Mouse (Mus musculus) T-helper 17 cell (primary cell): Measurements from ENCODE around the gene Sgk1.

Source experiments
- in situ Hi-C, 2 experiments: fragments of 300-600 bp; cut with MboI, MseI; formaldehyde crosslinking; loops; 1 replicate in 1 of 2; 2 replicates in 1 of 2; pipeline ENCODE4 v1.15.1; 2025; ENCODE audit warnings: high pct_unique_total_duplicates in 2 of 2

The Sgk1 gene

GRCm38 (mm10) chr10:21866504-21866903 is 15.5 kb upstream of the Sgk1 start:
- in situ Hi-C loops = no loop called here

- in situ Hi-C loops = no loop called here
Observed at GRCm38 (mm10) chr10:21868221-21868620, 13.8 kb upstream of the Sgk1 start.

- in situ Hi-C loops = no loop called here
Observed at GRCm38 (mm10) chr10:21868623-21869022, 13.4 kb upstream of the Sgk1 start.

- in situ Hi-C loops = no loop called here
Observed at GRCm38 (mm10) chr10:21881837-21882183, 174 bp upstream of the Sgk1 start.

- in situ Hi-C loops = no loop called here
Observed at GRCm38 (mm10) chr10:21883587-21883986, 1.6 kb downstream of the Sgk1 start.

- in situ Hi-C loops = no loop called here
Observed at GRCm38 (mm10) chr10:21884534-21884933, 2.5 kb downstream of the Sgk1 start.

- in situ Hi-C loops = no loop called here
Observed at GRCm38 (mm10) chr10:21889141-21889765, 7.3 kb downstream of the Sgk1 start.

GRCm38 (mm10) chr10:21890293-21890692 is 8.3 kb downstream of the Sgk1 start:
- in situ Hi-C loops = no loop called here

GRCm38 (mm10) chr10:21891442-21891841 is 9.5 kb downstream of the Sgk1 start:
- in situ Hi-C loops = no loop called here

GRCm38 (mm10) chr10:21892104-21892503 is 10.1 kb downstream of the Sgk1 start:
- in situ Hi-C loops = no loop called here

GRCm38 (mm10) chr10:21898417-21898816 is 16.4 kb downstream of the Sgk1 start:
- in situ Hi-C loops = loop anchor here in 1 of 2 experiments (5.0 kb wide), 1 partner anchor 221 kb away; no protein-coding TSS in a partner anchor

- in situ Hi-C loops = loop anchor here in 1 of 2 experiments (5.0 kb wide), 1 partner anchor 222 kb away; no protein-coding TSS in a partner anchor
Observed at GRCm38 (mm10) chr10:21898851-21899250, 16.9 kb downstream of the Sgk1 start.

- in situ Hi-C loops = loop anchor here in 1 of 2 experiments (5.0 kb wide), 1 partner anchor 222 kb away; no protein-coding TSS in a partner anchor
Observed at GRCm38 (mm10) chr10:21899397-21899796, 17.4 kb downstream of the Sgk1 start.

GRCm38 (mm10) chr10:21902152-21903140 is 20.5 kb downstream of the Sgk1 start:
- in situ Hi-C loops = no loop called here

GRCm38 (mm10) chr10:21904151-21904550 is 22.2 kb downstream of the Sgk1 start:
- in situ Hi-C loops = no loop called here

- in situ Hi-C loops = no loop called here
Observed at GRCm38 (mm10) chr10:21905616-21906015, 23.6 kb downstream of the Sgk1 start.

GRCm38 (mm10) chr10:21906894-21907446 is 25.0 kb downstream of the Sgk1 start:
- in situ Hi-C loops = no loop called here

- in situ Hi-C loops = no loop called here
Observed at GRCm38 (mm10) chr10:21907784-21908183, 25.8 kb downstream of the Sgk1 start.

GRCm38 (mm10) chr10:21908686-21909085 is 26.7 kb downstream of the Sgk1 start:
- in situ Hi-C loops = no loop called here

- in situ Hi-C loops = no loop called here
Observed at GRCm38 (mm10) chr10:21910334-21910733, 28.4 kb downstream of the Sgk1 start.

GRCm38 (mm10) chr10:21911303-21911947 is 29.4 kb downstream of the Sgk1 start:
- in situ Hi-C loops = no loop called here

GRCm38 (mm10) chr10:21914751-21915150 is 32.8 kb downstream of the Sgk1 start:
- in situ Hi-C loops = no loop called here
